In genomic region chr17:80785476-80785875, GRCm38 (mm10) we compare ENCODE assay signal across 21 mouse cellular contexts. TPM values are rescaled to one million over a fixed set of nuclear protein-coding genes. Genes with fewer than 3 reads are reported as not detected.
DNase-seq lines count a peak whose midpoint lies in the region; ATAC-seq and TF ChIP-seq lines count a peak whose summit lies in the region.
"Had no signal": no experiment of that assay in that cellular context is flagged by ENCODE, and none has a peak within 500 bp of the region (broad histone marks: within the 10 kb centered on the region; RNA-seq: fewer than 3 reads in every experiment).

No protein-coding gene starts in this region.

- H3K9me3 ChIP-seq in kidney, embryonic 16.5 days (ENCODE audit: low read length): no peaks in the 10 kb centered on the region
- H3K9me3 ChIP-seq in lung, embryonic 16.5 days (ENCODE audit: control insufficient read depth, low read length): no peaks in the 10 kb centered on the region
- H3K9me3 ChIP-seq: embryonic facial prominence, embryonic 15.5 days; forebrain, embryonic 13.5 days; hindbrain, embryonic 13.5 days; neural tube, embryonic 13.5 days had no signal

- H3K27me3 ChIP-seq in kidney, embryonic 16.5 days (ENCODE audit: insufficient read depth, low read length): no peaks in the 10 kb centered on the region
- no peaks in the 10 kb centered on the region for H3K27me3 ChIP-seq in lung, embryonic 16.5 days (ENCODE audit: control insufficient read depth, insufficient read depth, low read depth, low read length)
- H3K27me3 ChIP-seq: embryonic facial prominence, embryonic 15.5 days; forebrain, embryonic 13.5 days; hindbrain, embryonic 13.5 days; neural tube, embryonic 13.5 days had no signal

- H3K27ac ChIP-seq in kidney, embryonic 16.5 days (ENCODE audit: low read length): peak overlapping the region; percentile 89; the same call in 1 of the 2 replicates
- H3K27ac ChIP-seq in lung, embryonic 16.5 days (ENCODE audit: low read length): peak overlapping the region; percentile 92
- H3K27ac ChIP-seq in embryonic fibroblast, embryonic 13.5 days (ENCODE audit: insufficient read depth, low read length): peak overlapping the region; percentile 75
- H3K27ac ChIP-seq: forebrain, embryonic 13.5 days; heart, adult 2 months; hindbrain, embryonic 13.5 days; layer of hippocampus, adult 2 months; neural tube, embryonic 13.5 days had no signal

- TF ChIP-seq POLR2A in embryonic fibroblast, embryonic 13.5 days (IDR thresholded peaks at IDR 0.05; ENCODE audit: low read depth, low read length): no peak

- no peak overlapping the region for H3K9ac ChIP-seq in kidney, embryonic 16.5 days (replicated peaks; ENCODE audit: low read length)
- no peak overlapping the region for H3K9ac ChIP-seq in lung, embryonic 16.5 days (ENCODE audit: low read length)
- H3K9ac ChIP-seq: embryonic facial prominence, embryonic 15.5 days; forebrain, embryonic 13.5 days; hindbrain, embryonic 13.5 days; neural tube, embryonic 13.5 days had no signal

- no peak for DNase-seq in kidney, postnatal 14 days
- no peak for DNase-seq in lung, postnatal 14 days
- DNase-seq in layer of hippocampus, adult 11-12 months (ENCODE audit: low spot score): no peak
- DNase-seq in B cell, adult 2 months: no peak
- DNase-seq: adrenal gland, adult 2 months; cerebellum, postnatal 10 days; embryo, embryonic 11 days; gastrocnemius, postnatal 14 days; heart, adult 2 months; left cerebral cortex, postnatal 4 days; right cerebral cortex, postnatal 25 days; thymus, postnatal 4 days had no signal

- no peaks in the 10 kb centered on the region for H3K36me3 ChIP-seq in kidney, embryonic 16.5 days (ENCODE audit: insufficient read depth, low read length)
- H3K36me3 ChIP-seq in lung, embryonic 16.5 days (ENCODE audit: control insufficient read depth, insufficient read depth, low read length): no peaks in the 10 kb centered on the region
- H3K36me3 ChIP-seq: embryonic facial prominence, embryonic 15.5 days; hindbrain, embryonic 13.5 days; neural tube, embryonic 13.5 days had no signal

- WGBS in kidney, embryonic 16.5 days: 75% methylated on average over 8 of the region's 8 CpGs
- WGBS in lung, embryonic 16.5 days: 62% methylated on average over 8 of the region's 8 CpGs

- peaks cover 40% of the 10 kb centered on the region for H3K4me1 ChIP-seq in kidney, embryonic 16.5 days (ENCODE audit: insufficient read depth, low read length)
- peaks cover 38% of the 10 kb centered on the region for H3K4me1 ChIP-seq in lung, embryonic 16.5 days (replicated peaks; ENCODE audit: control insufficient read depth, insufficient read depth, low read length)
- peaks cover 3% of the 10 kb centered on the region; the same call in 1 of the 2 replicates for H3K4me1 ChIP-seq in embryonic fibroblast, embryonic 13.5 days (ENCODE audit: control insufficient read depth, insufficient read depth, low read length)
- H3K4me1 ChIP-seq: forebrain, embryonic 13.5 days; hindbrain, embryonic 13.5 days had no signal

- no peak for TF ChIP-seq CTCF in embryonic fibroblast, embryonic 13.5 days (IDR thresholded peaks at IDR 0.05; ENCODE audit: borderline replicate concordance, insufficient read depth, low read length)

- no peak overlapping the region for H3K4me3 ChIP-seq in kidney, embryonic 16.5 days (ENCODE audit: low read length)
- H3K4me3 ChIP-seq in lung, embryonic 16.5 days (ENCODE audit: low read length): no peak overlapping the region
- no peak overlapping the region for H3K4me3 ChIP-seq in embryonic fibroblast, embryonic 13.5 days (ENCODE audit: insufficient read depth, low read length)
- H3K4me3 ChIP-seq: embryonic facial prominence, embryonic 15.5 days; forebrain, embryonic 13.5 days; heart, adult 2 months; hindbrain, embryonic 13.5 days; layer of hippocampus, adult 2 months; neural tube, embryonic 13.5 days had no signal

- no peak overlapping the region for H3K4me2 ChIP-seq in kidney, embryonic 16.5 days (replicated peaks; ENCODE audit: low read depth, low read length)
- H3K4me2 ChIP-seq in lung, embryonic 16.5 days (ENCODE audit: low read depth, low read length): no peak overlapping the region
- H3K4me2 ChIP-seq: embryonic facial prominence, embryonic 15.5 days; forebrain, embryonic 13.5 days; hindbrain, embryonic 13.5 days; midbrain, embryonic 11.5 days; neural tube, embryonic 13.5 days had no signal

- ATAC-seq in kidney, embryonic 16.5 days (ENCODE audit: low FRiP score, low TSS enrichment): no peak
- no peak for ATAC-seq in lung, embryonic 16.5 days (ENCODE audit: low read depth)
- ATAC-seq: forebrain, embryonic 13.5 days had no signal

RNA-seq across cellular contexts. Expression of gene Map4k3, which starts 57.2 kb away (rescaled TPM):
- polyA plus RNA-seq in kidney, embryonic 16.5 days (2015; fragmentation: Nextera tagmentation; extraction: Ambion mirVana): 22.8 and 23.4 TPM in 2 replicates
- polyA plus RNA-seq in lung, embryonic 16.5 days (2015; fragmentation: Nextera tagmentation; extraction: Ambion mirVana): 42.5 and 44.0 TPM in 2 replicates
- polyA plus RNA-seq in embryonic fibroblast, embryonic 13.5 days (2011; ENCODE audit: insufficient read length, low read depth, missing spikeins): 99.4 and 100 TPM in 2 replicates
